Mouse (Mus musculus): ENCODE measurements around the gene Uhrf2.

Uhrf2 gene

DNA sequence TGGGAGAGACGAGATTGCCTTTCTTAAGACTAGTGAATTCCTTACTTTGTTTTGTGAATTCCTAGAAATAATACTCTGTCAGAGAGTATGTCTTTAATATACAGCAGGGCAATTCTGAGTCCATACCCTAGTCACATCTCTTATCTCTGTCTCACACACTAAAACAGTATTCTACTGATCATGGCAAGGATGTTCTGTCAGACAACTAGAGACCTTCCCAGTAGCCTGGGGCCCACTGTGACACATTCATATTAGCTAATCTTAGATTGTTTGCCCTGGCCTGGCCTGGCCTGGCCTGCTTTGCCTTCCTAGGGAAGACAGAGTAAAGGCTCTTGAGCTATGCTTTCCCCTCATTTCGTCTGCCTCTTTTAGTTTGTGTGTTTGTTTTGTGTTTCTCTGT is 20.3 kb downstream of the Uhrf2 start:
- no peak for DNase-seq (ENCODE audit: low read depth)

DNA sequence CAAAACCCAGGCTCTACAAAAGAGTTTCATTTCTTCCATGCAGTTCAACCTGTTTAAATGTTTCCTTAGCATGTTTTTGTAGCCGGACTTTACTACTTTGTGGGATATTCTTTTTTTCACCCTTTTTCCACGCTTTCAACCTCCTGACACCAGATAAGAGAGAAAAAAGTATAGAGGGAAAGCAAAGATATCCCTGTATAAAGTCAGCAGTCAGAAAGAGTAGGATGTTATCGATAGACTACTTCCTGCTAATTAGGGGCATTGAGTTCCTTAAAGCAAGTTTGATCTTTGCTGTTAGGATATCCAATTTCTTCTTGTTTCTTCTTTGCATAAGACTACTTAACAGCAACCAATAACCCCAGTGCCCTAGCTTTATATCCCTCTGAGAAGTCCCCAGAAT is 21.2 kb downstream of the Uhrf2 start:
- DNase-seq (ENCODE audit: low read depth), result no peak

DNA sequence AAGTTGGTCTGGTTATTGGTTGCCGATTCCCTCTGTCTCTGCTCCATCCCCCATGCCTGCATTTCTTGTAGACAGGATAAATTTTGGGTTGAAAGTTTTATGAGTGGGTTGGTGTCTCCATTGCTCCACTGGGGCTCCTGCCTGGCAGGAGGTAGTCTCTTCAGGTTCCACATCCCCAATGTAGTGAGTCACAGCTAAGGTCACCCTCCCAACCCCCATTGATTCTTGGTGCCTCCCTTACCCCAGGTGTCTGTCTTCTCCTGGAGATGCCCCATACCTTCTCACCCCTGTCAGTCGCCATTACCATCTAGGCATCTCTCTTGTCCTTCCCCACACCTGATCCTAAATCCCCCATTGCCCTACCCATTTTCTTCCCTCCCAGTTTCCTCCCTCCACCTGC is 23.9 kb downstream of the Uhrf2 start:
- DNase-seq (ENCODE audit: low read depth), result no peak

DNA sequence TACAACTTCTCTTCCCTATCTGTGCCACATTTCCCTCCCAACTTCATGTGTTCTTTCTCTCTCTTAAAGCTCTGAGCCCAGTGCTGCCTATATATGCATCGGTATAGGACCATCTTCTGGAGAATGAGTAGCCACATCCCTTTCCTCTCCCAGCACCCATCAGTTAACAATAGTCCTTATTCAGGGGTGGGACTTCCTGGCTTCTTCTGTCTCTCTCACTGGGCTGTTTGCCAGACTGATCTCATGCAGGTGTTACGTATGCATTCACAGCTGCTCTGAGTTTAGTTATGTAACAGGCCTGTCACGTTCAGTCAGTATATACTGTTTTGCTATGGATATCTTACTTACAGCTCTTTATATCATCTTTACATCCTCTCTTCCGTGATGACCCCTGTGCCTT is 35.5 kb downstream of the Uhrf2 start:
- DNase-seq (ENCODE audit: low read depth), result peak; percentile 56

DNA sequence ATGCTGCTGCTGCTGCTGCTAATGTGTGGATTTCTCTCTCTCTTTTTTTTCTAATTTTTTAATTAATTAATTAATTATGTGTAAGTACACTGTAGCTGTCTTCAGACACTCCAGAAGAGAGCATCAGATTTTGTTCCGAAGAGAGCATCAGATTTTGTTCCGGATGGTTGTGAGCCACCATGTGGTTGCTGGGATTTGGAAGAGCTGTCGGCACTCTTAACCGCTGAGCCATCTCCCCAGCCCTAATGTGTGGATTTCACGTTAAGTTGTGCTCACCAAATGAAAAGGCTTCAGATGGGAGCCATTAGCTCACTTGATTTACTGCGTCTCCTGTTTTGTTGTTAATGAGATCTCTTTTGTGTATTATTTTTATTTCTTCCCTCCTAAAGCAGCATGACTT is 59.9 kb downstream of the Uhrf2 start:
- DNase-seq (ENCODE audit: low read depth), result no peak

DNA sequence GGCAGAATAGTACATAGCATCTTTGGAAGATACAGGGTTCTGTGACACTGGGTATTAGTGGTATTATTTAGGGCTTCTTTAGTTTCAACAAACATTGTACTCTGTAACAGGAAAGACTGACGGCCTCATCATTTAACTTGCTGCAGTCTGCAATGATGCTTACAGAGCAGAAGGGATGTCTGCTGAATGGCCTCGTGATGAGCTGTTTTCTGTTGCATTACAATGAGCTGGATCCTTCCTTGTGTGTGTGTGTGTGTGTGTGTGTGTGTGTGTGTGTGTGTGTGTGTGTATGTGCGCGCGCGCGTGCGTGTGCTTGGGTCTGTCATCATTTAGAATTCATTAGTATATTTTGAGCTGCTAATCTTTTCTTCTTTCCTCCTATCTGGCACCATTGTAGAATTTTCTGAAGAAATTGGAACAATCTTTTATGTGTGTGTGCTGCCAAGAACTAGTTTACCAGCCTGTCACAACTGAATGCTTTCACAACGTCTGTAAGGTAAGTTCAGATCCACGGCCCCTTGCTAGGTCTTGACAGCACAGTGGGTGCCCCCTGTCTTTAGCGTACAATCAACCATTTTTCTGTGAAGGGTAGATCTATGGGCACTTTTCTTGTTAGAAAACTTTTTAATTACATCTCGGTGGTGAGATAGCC is 61.5 kb downstream of the Uhrf2 start:
- DNase-seq (ENCODE audit: low read depth), result no peak

DNA sequence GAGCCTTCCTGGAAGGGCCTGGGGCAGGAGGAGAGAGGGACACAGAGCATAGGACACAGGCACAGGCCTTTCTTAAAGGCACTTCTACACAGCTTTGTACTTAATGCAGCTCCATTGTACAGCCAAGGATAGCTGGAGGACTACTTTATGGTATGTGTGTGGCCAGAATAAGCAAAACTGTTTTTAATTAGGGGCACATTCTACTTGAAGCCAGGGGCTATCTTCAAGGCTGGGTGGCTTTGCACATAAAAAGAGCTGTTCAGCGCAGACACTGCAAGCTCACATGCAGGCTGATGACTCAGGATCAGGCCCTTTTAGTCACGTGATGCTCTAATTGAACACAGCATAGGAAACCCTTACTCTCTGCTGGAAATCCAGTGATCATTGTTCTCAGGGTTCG is 65.9 kb downstream of the Uhrf2 start:
- peak; percentile 87 for DNase-seq (ENCODE audit: low read depth)

DNA sequence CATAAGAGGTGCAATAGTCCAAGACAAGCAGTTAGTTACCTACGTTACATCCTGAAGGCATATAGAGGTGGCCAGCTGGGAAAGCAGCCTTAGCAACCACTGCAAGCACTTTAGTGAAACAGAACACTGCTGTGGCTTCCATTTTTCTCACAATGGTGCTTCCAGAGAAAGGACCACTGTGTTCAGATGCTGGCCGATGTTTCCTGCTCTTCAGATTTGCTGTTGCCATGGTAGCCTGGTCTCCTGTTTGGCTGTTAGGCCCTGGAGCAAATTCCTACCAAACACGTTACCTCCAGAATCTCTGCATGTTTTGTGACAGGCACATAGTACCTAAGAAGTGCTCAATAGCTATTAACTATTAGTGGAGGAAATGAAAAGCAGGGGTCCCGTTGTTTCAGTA is 66.7 kb downstream of the Uhrf2 start:
- no peak for DNase-seq (ENCODE audit: low read depth)

DNA sequence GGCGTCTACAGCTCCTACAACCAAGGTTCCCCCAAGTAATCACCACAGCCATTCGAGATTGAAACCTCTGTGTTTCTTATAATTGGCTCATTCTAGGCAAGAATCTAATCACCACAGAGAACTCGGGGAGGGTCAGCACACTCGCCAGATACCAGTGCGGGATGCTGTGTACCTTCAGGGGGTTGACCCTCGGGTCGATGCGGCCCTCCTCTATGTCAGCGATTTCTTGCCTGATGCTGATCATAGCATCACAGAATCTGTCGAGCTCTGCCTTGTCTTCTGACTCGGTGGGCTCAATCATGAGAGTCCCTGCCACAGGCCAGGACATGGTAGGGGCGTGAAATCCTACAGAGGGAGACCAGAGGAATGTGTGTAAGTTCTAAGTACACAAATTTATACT is 70.3 kb downstream of the Uhrf2 start:
- DNase-seq (ENCODE audit: low read depth), result no peak

DNA sequence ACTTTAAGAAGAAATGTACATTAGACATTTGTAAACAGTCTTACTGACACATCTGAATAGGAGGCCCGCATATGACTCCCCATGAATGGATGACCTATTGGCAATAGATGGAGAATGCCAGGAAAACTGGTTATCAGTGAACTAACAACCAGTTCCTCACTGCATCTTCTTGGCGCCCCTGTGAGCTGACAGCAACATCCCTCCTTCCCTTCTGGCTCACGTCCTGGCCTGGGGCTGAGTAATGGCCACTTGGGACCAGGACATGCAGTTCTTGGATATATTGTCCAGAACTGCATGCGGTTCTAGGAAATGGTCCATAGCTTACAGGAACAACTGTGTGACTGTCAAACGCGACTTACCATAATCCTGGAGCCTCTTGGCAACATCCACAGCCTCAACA is 72.3 kb downstream of the Uhrf2 start:
- DNase-seq (ENCODE audit: low read depth), result peak; percentile 64

DNA sequence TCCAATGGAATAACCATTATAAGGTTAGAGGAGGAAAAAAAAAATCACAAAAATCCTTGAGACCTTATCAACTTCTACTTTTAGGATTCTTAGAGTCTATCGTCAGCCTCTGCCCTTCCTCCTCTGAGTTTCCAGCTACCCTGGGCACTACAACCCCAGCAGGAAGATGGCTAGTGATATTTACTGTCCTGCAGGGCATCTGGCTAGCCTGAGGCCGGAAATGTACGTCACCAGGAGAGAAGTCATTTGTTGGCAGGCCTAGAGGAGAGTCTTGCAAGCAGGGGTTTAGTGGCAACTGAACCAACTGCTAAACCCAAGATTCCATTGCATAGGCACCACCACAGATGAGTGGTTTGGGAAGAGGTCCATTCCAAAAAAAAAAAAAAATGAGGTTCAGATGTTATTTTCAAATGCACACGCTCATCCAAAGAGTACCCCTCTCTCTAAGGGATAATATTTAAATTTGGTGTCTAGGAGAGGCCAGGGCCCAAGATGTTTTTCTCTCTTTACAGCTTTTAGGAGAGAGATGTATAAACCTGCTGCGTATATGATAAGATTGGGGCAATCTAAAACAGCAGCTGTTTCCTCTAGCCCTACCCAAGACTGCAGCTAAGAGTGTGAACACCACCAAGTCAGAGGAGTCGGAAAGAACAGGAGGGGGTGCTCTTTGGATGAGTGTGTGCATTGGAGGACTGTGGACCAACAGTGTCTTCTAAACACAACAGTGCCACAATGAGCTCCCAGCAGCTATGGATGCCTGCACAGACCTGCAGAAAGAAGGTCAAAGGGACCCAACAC is 74.9 kb downstream of the Uhrf2 start:
- DNase-seq (ENCODE audit: low read depth), result no peak

DNA sequence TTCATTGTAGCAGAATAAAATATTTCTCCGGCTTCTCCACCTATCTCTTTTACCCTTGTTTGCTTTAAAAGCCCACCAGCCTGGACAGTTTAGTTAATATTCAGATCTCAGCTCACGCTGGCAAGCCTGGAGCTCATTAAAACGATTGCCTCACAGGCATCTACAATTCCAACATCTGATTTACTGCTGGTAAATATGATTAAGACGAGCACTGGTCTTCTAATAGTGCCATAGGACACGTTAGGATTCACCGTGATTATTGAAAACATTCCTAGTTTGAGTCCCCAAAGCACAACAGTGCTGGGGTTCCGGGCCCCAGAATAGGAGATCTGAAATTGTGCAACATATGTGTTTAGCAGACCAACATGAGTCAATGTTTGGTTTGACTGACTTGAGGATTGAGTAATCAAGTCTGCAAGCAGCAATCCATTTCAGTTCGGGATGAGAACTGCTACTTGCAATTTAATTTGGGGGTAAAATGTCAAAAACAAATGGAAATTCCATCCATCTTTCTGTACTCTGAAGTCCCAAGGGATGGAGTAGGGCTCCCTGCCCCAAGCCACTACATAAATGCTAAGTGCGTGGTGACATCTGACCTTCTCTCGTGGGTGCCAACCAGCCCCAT is 77.0 kb downstream of the Uhrf2 start:
- DNase-seq (ENCODE audit: low read depth), result peak; percentile 92

DNA sequence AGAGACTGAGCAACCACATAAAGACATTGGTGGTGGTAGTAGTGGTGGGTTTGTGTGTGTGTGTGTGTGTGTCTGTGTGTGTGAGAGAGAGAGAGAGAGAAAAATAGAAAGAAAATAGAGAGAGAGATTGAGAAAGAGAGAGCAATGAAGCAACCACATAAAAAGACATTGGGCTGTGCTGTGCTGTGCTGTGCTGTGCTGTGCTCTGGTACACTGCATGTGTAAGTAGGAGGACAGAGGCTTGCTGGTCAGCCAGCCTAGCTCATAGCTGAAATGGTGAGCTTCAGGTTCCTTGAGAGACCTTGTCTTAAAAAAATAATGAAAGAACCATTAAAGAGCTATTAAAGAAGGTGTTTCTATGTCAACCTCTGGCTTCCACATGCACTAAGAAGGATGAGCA is 78.3 kb downstream of the Uhrf2 start:
- DNase-seq (ENCODE audit: low read depth), result no peak

DNA sequence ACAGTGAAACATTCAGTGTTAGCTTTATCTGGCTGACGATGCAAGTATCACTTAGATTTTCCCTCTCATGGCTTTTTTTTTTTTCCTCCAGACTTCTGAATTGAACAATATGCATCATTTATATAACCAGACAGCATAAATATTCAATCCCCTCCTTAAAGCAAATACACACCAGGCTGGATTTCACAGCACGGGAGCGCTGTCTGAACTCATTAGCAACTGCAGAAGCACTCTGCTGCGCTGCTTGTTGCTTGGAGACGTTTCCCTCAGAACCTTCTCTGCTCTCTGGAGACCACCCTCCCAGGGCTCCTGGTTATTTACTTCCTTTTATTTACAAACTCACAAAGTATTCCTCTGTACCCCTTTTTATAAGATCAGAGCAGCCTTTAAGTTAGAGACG is 78.8 kb downstream of the Uhrf2 start:
- no peak for DNase-seq (ENCODE audit: low read depth)

DNA sequence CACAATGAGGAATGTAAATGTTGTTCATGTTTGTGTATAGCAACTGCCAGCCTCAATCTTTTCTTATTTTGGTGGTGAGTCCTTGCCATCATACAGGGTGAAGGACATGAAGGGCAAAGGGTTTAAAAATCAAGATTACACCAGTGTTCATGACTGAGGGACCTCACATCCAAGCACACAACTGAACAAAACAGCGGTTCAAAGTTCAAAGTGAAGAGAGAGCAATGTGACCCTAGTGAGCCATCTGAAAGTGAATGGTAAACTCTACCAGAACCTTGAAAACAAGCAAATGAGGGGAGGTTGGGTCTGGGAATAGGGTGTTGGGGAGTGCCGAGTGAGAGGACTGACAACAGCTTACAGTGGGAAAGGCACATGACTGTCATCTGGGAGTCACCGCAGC is 81.1 kb downstream of the Uhrf2 start:
- DNase-seq (ENCODE audit: low read depth), result no peak

DNA sequence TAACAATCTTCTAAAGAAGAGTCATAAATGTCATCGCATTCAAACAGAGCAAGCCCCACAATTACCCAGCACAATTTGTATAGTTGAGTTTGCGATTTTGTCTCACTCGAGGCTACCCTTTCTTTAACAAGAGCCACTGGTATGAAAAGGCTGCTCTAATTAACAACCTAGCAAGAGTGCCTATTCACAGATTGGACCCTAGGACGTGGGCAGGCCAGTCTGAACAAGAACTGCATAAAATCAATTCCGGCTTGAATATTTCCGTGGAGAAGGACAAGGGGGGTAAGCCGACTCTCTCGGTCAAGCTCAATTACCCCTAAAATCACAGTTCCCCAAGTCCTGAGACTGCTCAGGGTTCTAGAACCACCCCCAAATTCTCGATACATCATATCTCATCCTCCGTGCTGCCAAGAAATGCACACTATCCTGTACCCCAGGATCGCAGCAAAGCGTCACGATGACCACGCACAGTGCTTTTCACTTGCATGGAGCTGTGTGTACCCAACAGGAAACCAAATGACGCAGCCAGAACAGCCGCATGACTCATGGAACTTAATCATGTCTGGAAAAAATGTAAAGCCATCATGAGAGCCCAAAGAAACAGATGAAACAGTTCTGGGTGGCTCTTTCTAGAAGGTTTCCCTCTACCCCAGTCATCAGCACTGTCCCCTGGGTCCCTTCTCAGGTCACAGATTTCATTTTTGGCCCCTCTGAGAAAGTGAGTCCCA is 82.8 kb downstream of the Uhrf2 start:
- DNase-seq (ENCODE audit: low read depth), result no peak

DNA sequence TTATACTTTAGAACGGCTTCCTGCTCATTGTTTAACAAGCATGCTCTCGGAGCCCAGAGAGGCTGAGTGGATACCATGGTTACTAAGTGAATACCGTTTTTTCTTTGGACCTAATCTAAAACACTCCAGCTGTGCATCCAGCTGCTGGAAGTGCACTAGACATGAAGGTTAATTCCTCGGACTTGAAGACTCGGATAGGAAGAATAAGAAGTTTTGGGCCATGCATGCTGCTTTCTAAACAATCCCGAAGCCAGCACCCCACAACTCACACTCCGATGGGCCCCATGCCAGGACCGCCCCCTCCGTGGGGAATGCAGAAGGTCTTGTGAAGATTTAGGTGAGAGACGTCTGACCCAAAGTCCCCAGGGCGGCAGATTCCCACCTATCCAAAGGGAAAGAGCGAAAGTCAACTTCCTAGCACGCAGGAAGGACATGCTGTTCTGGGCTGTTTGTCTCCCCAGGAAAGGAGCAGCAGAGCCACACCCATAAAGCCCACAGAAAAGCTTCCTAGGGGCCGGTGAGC is 84.7 kb downstream of the Uhrf2 start:
- DNase-seq (ENCODE audit: low read depth), result no peak

DNA sequence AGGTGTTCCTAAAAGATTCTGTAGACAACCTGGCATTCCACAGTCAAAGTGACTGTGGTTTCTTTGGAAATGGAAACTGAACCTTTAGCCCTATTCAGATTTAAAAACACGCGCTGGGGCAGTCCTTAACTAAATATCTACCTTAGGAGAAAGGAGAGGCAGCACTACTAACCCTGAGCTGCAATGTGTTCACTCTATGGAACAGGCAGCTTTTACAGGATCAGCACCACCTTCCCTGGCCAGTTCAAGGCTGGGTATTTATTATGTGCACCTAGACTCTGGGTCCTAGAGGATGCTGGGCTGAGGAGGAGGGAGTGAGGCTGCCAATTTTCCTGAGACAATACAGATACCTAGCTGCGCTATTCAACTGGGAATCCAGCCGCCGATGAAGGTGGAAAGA is 85.3 kb downstream of the Uhrf2 start:
- no peak for DNase-seq (ENCODE audit: low read depth)

DNA sequence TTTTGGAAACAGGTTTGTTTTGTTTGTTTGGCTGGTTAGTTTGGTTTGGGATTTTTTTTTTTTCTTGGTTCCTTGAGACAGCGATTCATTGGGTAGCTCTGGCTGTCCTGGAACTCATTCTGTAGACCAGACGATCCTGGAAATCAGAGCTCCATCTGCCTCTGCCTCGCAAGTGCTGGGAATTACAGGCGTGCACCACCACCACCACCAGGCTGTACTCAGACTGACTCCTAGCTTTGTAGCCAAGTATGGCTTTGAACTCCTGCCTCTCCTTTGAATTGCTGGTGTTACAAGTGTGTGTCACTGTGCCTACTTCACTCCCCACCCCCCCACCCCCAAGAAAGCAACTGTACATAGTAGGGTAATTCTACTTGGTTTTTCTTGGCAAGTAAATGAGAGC is 86.9 kb downstream of the Uhrf2 start:
- DNase-seq (ENCODE audit: low read depth), result no peak

DNA sequence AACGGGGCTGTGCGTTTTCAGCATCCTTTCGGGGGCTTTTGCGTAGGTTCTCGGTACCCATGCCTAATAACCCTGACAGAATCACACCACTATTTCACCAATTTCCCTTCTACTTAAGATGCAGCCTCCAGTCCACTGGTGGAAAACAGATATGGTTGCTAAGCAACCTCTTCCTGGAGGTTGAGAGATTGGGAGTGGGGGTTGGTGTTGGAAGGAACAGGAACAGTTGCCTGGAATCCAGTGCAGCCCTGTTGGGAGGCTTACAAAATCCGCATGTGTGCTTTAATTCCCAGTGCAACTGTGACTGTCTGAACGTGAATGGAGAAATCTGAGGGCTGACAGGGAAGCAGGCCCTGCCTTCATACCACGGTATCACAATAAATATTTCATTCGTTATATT is 87.5 kb downstream of the Uhrf2 start:
- DNase-seq (ENCODE audit: low read depth), result no peak

DNA sequence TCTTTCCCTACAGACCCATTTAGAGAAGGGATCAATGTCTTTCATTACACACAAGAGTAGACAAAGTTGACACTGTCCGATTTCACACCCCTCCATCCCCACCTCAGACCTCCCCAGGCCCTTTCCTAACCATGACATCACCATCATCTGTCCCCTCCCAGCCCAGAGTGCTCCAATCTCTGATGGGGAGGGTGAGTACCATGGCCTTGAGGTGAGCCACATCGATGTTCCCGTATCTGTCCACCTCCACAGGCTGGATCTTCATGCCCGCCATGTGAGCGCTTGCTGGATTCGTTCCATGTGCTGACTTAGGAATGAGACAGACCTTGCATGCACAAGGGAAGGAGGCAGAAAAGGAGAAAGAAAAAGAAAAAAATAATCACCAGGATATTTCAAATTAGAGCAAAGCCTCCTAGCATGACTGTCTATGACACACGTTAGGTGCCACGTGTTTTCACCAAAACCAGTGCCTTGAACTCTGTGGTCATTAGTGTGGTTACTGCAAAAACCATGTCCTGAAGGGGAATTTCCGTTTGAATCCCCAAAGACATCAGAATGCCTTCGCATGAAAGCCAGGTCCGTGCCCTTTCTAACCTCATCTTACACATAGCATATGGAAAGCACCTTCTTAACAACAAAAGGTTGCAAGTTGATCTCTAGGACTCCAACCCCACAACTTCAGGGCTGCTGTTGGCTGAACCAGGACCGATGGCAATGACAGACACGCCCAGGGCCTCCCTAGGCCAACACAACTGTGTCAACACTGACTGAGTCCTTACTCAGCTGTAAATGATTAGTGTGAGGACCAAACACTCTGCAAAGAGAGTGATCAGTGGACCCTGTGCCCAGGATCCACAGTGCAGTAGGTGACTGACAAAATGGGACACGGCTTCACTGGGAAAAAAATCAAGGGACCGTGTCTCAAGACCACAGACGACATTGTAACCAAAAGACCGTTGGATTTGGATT is 88.3 kb downstream of the Uhrf2 start:
- no peak for DNase-seq (ENCODE audit: low read depth)

Data from NIH3T3 (cell line).